Mouse (Mus musculus) neural tube, embryonic 12.5 days (tissue): ENCODE measurements around the gene Dhrs9. TPM values are rescaled to one million over a fixed set of nuclear protein-coding genes. Genes with fewer than 3 reads are reported as not detected.
"Not testable (repeated sequence)": the region's sequence is repeated elsewhere in the genome, so short reads cannot be mapped to it uniquely, and the experiment has no call there.

ENCODE experiments used
- ATAC-seq: fragments of 200-750 bp; cut with Nextera tagmentation; 2 replicates; pipeline ENCODE4 v1.8.0; 2017; ENCODE audit warnings: low read depth, mild to moderate bottlenecking, moderate TSS enrichment, moderate library complexity; ENCODE audit not compliant: low FRiP score
- H3K27ac ChIP-seq: fragments of 300-500 bp; sonication (generic); 2 replicates; pipeline ENCODE4 v1.5.1; 2016
- H3K27me3 ChIP-seq: fragments of 300-500 bp; sonication (generic); replicated peaks from 2 replicates; pipeline ENCODE4 v1.6.1; 2016; ENCODE audit warnings: mild to moderate bottlenecking
- H3K36me3 ChIP-seq: fragments of 300-500 bp; sonication (generic); 2 replicates; pipeline ENCODE4 v1.6.1; 2016; ENCODE audit warnings: mild to moderate bottlenecking
- H3K4me1 ChIP-seq: fragments of 300-500 bp; sonication (generic); 2 replicates; pipeline ENCODE4 v1.6.1; 2016
- H3K4me2 ChIP-seq: fragments of 300-500 bp; sonication (generic); replicated peaks from 2 replicates; pipeline ENCODE4 v1.6.1; 2016; ENCODE audit warnings: mild to moderate bottlenecking
- H3K4me3 ChIP-seq: fragments of 300-500 bp; sonication (generic); 2 replicates; pipeline ENCODE4 v1.5.1; 2016
- H3K9ac ChIP-seq: fragments of 300-500 bp; sonication (generic); 2 replicates; pipeline ENCODE4 v1.6.1; 2016; ENCODE audit warnings: mild to moderate bottlenecking
- H3K9me3 ChIP-seq: fragments of 300-500 bp; sonication (generic); 2 replicates; pipeline ENCODE4 v1.6.1; 2016; ENCODE audit warnings: mild to moderate bottlenecking
- WGBS: fragments of 180-500 bp; shearing (Covaris S2); methylation state at CpG from one replicate; pipeline ENCODE4 v1.1.7; 2016; 5-methylcytosine and 5-hydroxymethylcytosine counted together
- polyA plus RNA-seq: library from polyadenylated mRNA; unstranded; fragments of >200 nt; fragmentation: Nextera tagmentation; extraction: Ambion mirVana; gene quantifications from 2 replicates; pipeline ENCODE4 v1.2.1, GENCODE M21; 2016

Dhrs9 gene
- not detected in 2 replicates for polyA plus RNA-seq

DNA sequence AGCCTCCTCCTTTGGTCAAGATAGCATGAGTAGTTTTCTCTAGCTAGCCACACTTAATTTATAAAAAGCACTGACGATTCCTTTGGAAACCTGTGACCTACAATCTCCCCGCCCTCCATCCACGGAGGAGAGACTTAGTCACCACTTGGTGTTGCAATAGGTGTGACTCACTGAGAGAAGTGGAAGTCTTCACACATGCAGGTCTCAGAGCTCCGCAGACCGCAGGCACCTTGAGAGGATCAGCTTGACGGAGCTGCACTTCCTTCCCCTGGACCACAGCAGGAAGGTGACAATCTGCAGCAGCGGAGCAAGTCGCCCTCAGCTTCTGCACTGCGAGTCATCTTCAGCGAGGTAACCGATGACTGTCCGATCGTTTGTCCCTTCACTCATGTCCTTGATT is at the start of gene Dhrs9:
Gene Dhrs9 (plus strand): TSS at position 165 of the 400 bp plus-strand sequence.
- Histone ChIP-seq H3K4me1 (no peaks in the 10 kb centered on the region), H3K27ac (no peak within 1 kb of the TSS), H3K9ac (no peak within 1 kb of the TSS), H3K27me3 (no peaks in the 10 kb centered on the region), H3K4me3 (no peak within 1 kb of the TSS), H3K4me2 (no peak within 1 kb of the TSS), H3K9me3 (no peaks in the 10 kb centered on the region), H3K36me3 (no peaks in the 10 kb centered on the region)
- 83% methylated on average over 13 of the region's 13 CpGs for WGBS
- ATAC-seq, result no peak

DNA sequence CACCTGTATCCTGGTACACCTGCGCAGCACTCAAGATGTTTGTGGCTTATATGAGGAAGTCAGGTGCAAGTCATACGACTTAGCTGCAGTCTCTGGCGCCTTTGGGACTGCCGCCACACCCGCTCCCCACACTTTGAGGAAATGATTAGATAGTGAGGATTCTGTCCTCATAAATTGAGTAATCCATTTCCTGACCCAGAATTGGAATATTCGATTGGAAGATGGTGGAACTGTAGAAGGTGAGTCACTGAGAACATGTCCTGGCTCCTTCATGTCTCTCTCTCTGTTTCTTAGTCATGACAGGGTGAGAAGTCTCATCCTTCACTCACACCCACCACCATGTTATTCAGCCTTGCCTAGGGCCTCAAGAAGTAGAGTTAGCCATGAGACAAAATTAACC is 48.7 kb upstream of the Dhrs9 start:
- WGBS, result 95% methylated on average over 6 of the region's 6 CpGs
- not testable (repeated sequence) for H3K9me3 ChIP-seq, H3K36me3 ChIP-seq, H3K9ac ChIP-seq, H3K4me2 ChIP-seq, H3K4me1 ChIP-seq, ATAC-seq, H3K4me3 ChIP-seq, H3K27me3 ChIP-seq, H3K27ac ChIP-seq

DNA sequence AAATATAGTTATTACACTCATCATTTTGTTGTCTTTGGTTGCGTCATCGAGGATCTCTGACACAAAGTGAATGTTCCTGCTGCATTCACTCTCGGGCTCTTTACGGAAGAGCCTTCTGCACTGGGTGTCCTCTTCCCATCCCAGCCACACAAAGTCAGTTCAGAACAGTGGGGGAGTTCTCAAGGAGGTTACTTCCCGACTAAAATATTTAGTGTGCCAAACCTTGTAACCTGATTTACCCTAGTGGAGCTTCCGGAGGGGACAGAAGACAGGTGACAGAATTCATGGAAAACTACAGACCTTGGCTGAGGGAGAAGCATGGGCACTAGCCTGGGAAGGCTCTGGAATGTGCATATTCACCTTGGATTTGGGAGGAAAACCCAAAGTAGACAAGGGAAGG is 38.7 kb upstream of the Dhrs9 start:
- Histone ChIP-seq H3K4me3 (no peak overlapping the region), H3K9me3 (no peaks in the 10 kb centered on the region), H3K4me1 (no peaks in the 10 kb centered on the region), H3K4me2 (no peak overlapping the region), H3K9ac (no peak overlapping the region), H3K36me3 (no peaks in the 10 kb centered on the region), H3K27me3 (no peaks in the 10 kb centered on the region), H3K27ac (no peak overlapping the region)
- no peak for ATAC-seq
- 91% methylated on average over 6 of the region's 6 CpGs for WGBS

DNA sequence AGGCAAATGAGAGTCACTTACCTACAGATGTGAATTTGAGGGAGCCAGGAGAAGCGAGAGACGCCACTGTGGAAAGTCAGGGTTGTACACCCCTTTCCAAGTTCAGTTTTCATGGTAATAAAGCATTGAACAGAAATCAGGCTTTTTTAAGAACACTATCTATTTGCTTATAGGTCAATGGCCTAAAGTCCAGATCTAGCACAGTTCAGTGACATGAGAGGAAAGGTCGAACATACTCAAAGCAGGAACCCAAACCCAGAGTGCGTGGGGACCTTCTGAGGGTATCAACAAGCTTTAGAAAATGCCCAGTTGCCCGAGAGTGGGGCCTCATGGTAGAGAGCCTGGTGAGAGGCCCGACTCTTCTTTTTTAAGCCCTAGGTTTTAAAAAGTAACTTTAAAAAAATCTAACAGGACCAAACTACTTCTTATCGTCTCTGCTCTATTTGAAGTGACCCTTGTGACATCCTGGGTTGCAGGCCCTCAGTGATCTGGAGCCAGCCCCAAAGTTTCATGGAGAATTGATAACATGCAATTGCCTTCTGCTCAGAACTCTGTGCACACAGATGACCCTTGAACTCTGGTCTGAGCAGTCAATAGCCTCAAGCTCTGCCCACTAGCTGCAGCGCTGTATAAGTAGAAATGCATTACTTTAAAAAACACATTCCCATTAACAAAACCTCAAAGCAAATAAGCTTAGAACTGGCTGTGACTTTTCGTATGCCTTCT is 37.6 kb upstream of the Dhrs9 start, which contains the start of gene Abcb11:
Gene Abcb11 (minus strand): TSS at position 121 of the 726 bp plus-strand sequence.
- no peaks in the 10 kb centered on the region for H3K9me3 ChIP-seq
- H3K4me3 ChIP-seq, result no peak within 1 kb of the TSS
- H3K4me2 ChIP-seq, result no peak within 1 kb of the TSS
- H3K27me3 ChIP-seq, result no peaks in the 10 kb centered on the region
- H3K36me3 ChIP-seq, result no peaks in the 10 kb centered on the region
- no peak for ATAC-seq
- no peak within 1 kb of the TSS for H3K9ac ChIP-seq
- H3K4me1 ChIP-seq, result no peaks in the 10 kb centered on the region
- WGBS, result 89% methylated on average over 9 of the region's 9 CpGs
- no peak within 1 kb of the TSS for H3K27ac ChIP-seq

DNA sequence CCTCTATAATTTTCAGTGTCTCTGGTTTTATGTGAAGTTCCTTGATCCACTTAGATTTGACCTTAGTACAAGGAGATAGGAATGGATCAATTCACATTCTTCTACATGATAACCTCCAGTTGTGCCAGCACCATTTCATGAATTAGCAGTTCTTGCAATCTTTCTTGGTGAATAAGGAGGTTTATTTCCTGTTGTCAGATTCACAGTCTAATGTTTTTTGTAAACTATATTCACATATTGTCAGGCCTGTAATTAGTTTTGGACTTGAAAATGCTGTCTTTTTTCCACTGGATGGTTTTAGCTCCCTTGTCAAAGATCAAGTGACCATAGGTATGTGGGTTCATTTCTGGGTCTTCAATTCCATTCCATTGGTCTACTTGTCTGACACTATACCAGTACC is 24.8 kb upstream of the Dhrs9 start:
- peak; percentile 100 for ATAC-seq
- H3K4me2 ChIP-seq, H3K4me1 ChIP-seq, H3K27ac ChIP-seq, H3K9ac ChIP-seq, H3K4me3 ChIP-seq, H3K9me3 ChIP-seq, H3K36me3 ChIP-seq, H3K27me3 ChIP-seq: not testable (repeated sequence)

DNA sequence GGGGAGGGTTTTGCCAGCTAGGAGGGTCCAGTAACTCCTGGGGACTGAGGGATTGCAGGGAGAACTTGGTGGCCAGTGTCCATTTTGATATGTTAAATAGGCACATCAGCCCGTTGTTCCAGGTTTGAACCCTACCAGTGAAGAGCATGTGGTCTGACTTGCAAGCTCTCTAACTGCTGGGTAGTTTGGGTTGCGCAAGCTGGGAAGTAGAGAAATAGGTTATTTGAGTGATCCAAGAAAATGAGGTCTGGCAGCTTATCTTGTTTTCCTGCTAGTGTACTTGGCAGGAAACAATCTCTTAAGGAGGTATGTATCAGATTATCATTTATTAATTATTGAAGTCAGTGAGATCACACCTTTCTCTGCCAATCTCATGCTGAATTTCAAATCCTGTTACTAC is 15.4 kb upstream of the Dhrs9 start:
- ATAC-seq, result no peak
- H3K27ac ChIP-seq, result no peak overlapping the region
- H3K4me2 ChIP-seq, result no peak overlapping the region
- no peaks in the 10 kb centered on the region for H3K4me1 ChIP-seq
- no peak overlapping the region for H3K4me3 ChIP-seq
- H3K9ac ChIP-seq, result no peak overlapping the region
- H3K27me3 ChIP-seq, result no peaks in the 10 kb centered on the region
- H3K36me3 ChIP-seq, result no peaks in the 10 kb centered on the region
- 85% methylated on average over 2 of the region's 2 CpGs for WGBS
- no peaks in the 10 kb centered on the region for H3K9me3 ChIP-seq

DNA sequence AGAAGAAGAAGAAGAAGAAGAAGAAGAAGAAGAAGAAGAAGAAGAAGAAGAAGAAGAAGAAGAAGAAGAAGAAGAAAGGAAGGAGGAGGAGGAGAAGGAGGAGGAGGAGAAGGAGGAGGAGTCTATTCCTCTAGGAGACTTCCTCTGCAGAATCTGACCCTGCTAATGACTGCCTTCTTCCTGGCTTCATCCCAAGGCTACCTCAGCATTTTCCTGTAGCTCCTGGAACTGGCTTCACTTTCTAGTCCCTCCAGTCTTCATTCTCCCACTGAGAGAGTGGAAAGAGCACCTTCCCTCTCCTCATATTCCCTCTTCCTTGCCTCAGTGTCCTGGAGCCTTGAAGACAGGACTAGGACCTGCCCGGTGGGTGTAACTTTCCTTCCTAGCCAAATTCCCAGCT is 15.0 kb upstream of the Dhrs9 start:
- no peaks in the 10 kb centered on the region for H3K36me3 ChIP-seq
- no peak overlapping the region for H3K4me3 ChIP-seq
- WGBS, result 92% methylated on average over 1 of the region's 1 CpGs
- no peaks in the 10 kb centered on the region for H3K9me3 ChIP-seq
- H3K27ac ChIP-seq, result no peak overlapping the region
- ATAC-seq, result no peak
- H3K27me3 ChIP-seq, result no peaks in the 10 kb centered on the region
- no peaks in the 10 kb centered on the region for H3K4me1 ChIP-seq
- H3K9ac ChIP-seq, result no peak overlapping the region
- no peak overlapping the region for H3K4me2 ChIP-seq

DNA sequence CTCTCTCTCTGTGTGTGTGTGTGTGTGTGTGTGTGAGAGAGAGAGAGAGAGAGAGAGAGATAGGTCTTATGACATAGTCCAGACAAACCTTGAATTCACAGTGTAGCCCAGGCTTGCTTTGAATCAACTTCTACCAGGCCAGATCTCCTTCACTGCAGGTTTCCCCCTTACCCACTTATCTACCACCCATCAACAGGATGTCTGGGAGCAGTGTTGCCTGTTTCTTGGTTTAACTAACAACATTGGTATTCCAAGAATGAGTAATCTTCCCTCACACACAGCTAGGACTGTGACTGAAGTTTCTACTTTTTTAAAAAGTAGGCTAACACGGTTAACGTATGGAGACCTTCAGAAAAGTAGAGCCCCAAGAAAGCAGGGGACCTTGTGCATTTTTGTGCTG is 3.5 kb upstream of the Dhrs9 start:
- ATAC-seq, result no peak
- 89% methylated on average over 2 of the region's 2 CpGs for WGBS
- no peaks in the 10 kb centered on the region for H3K27me3 ChIP-seq
- no peak overlapping the region for H3K4me3 ChIP-seq
- H3K4me2 ChIP-seq, result no peak overlapping the region
- no peak overlapping the region for H3K9ac ChIP-seq
- no peaks in the 10 kb centered on the region for H3K9me3 ChIP-seq
- no peaks in the 10 kb centered on the region for H3K4me1 ChIP-seq
- H3K36me3 ChIP-seq, result no peaks in the 10 kb centered on the region
- no peak overlapping the region for H3K27ac ChIP-seq

DNA sequence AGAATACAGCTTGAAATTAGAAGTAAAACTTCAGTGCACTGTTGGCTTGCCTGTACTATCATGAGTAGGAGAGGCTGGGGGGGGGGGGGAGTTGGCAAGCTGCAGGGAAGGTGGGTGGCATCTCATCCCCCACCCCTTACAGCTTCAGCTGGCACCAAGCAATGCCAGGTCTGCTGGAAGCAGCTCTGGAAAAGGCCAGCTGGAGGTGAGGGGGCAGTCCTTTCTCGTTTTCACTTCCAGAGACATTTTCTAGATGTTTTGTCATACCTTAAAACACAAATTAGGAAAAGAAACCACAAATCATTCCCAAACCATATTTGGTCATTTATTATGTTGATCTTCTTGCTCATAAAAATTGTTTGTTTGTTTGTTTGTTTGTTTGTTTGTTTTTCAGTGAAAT is 444 bp upstream of the Dhrs9 start:
- H3K4me2 ChIP-seq, result no peak overlapping the region
- no peak overlapping the region for H3K4me3 ChIP-seq
- H3K36me3 ChIP-seq, result no peaks in the 10 kb centered on the region
- no peak overlapping the region for H3K27ac ChIP-seq
- H3K27me3 ChIP-seq, result no peaks in the 10 kb centered on the region
- no peak overlapping the region for H3K9ac ChIP-seq
- no peak for ATAC-seq
- H3K4me1 ChIP-seq, result no peaks in the 10 kb centered on the region
- no peaks in the 10 kb centered on the region for H3K9me3 ChIP-seq
- WGBS, result 79% methylated on average over 1 of the region's 1 CpGs

DNA sequence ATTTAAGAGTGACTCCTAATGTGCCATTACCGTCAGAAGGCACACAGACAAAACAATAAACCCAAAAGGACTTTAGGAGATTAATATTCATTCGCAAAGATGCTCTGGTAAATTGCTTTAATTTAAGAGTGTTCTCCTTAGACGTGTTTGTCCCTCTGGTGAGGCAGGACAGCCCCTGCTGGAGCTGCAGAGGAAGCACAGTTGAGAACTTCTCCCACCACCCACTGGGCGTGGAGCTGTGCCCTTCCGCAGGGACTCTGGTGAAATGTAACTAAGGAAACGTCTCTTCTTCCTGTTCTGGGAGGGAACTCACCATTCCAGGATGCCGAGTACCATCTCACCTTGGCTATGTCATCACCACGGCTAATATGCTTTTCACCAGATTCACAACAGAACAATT is 1.5 kb downstream of the Dhrs9 start:
- no peak overlapping the region for H3K9ac ChIP-seq
- no peaks in the 10 kb centered on the region for H3K4me1 ChIP-seq
- no peak overlapping the region for H3K27ac ChIP-seq
- no peak overlapping the region for H3K4me3 ChIP-seq
- 49% methylated on average over 8 of the region's 8 CpGs for WGBS
- H3K4me2 ChIP-seq, result no peak overlapping the region
- no peak for ATAC-seq
- H3K9me3 ChIP-seq, result no peaks in the 10 kb centered on the region
- H3K36me3 ChIP-seq, result no peaks in the 10 kb centered on the region
- no peaks in the 10 kb centered on the region for H3K27me3 ChIP-seq

DNA sequence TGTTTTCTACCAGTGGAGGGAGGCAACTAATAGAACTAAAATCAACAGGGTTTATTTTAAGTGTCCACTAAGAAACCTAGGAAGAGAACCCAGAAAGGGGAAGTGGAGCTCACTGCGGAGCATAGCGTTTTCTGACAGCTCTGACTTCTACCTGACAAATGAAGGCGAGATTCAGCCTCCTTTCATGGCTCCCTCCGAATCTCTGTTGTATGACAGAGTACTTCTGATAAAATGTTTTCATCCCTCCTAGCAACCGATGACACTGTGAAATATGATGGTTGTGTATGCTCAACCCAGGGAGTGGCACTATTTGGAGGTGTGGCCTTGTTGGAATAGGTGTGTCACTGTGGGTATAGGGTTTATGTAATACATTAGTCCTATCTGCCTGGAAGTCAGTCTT is 2.6 kb downstream of the Dhrs9 start:
- no peak for ATAC-seq
- H3K36me3 ChIP-seq, result no peaks in the 10 kb centered on the region
- 90% methylated on average over 5 of the region's 5 CpGs for WGBS
- no peaks in the 10 kb centered on the region for H3K9me3 ChIP-seq
- H3K9ac ChIP-seq, result no peak overlapping the region
- no peak overlapping the region for H3K4me3 ChIP-seq
- no peaks in the 10 kb centered on the region for H3K4me1 ChIP-seq
- H3K27me3 ChIP-seq, result no peaks in the 10 kb centered on the region
- H3K4me2 ChIP-seq, result no peak overlapping the region
- H3K27ac ChIP-seq, result no peak overlapping the region

DNA sequence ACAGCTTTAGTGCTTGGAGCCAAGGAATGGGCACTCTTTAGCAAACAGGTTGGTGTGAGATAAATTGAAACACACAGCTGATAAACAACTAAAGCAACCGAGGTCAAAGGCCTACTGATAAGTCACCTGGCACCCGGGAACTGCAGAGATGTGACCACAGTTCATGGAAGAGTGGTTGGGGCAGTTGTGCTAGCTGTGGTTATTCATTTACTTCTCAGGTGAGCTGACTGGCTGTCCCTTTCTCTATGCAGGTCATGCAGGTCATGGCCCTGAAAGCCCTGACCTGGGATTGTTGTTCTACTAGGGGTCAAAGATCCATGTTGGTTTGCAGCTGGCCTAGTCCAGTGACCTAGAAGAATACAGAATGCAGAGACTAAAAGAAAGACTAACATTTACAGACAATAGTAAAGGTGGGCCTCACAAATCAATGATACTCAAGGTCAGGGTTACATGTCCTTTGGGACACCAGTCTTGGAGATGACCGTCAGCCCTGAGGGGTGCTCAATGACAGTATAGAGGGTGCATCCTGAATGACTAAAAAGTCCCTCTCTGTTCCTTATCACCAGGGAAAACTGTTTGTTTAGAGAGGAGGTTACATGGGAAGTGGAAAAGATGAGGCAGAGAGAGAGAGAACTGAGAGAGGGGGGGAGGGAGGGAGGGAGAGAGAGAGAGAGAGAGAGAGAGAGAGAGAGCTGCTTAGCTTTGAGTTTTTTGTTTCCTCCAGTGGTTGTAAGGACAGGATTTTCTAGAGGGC is 6.0 kb downstream of the Dhrs9 start:
- ATAC-seq, result no peak
- WGBS, result 88% methylated on average over 3 of the region's 3 CpGs

DNA sequence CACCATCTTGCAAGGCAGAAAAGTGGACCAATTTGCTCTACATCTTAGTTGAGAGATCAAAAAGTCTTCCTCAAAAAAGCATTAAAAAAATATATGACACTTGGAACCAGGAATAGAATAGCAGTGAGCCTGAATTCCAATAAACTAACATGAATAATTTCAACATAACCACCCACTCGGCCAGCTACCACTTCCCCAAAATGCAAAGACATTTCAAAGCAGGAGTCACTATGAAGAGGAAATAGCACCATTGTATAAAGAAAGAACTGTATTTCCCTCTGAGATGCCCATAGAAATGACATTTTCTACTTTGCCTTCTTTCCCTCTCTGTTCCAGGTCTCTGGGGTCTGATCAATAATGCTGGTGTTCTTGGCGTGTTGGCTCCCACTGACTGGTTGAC is 13.7 kb downstream of the Dhrs9 start:
- H3K9ac ChIP-seq, result no peak overlapping the region
- no peaks in the 10 kb centered on the region for H3K4me1 ChIP-seq
- ATAC-seq, result no peak
- no peaks in the 10 kb centered on the region for H3K9me3 ChIP-seq
- 92% methylated on average over 2 of the region's 2 CpGs for WGBS
- H3K4me3 ChIP-seq, result no peak overlapping the region
- H3K27ac ChIP-seq, result no peak overlapping the region
- H3K27me3 ChIP-seq, result no peaks in the 10 kb centered on the region
- H3K36me3 ChIP-seq, result no peaks in the 10 kb centered on the region
- no peak overlapping the region for H3K4me2 ChIP-seq

More for the DNA sequence above, 6.0 kb downstream of the Dhrs9 start:
- Histone ChIP-seq H3K4me1 (no peaks in the 10 kb centered on the region), H3K36me3 (no peaks in the 10 kb centered on the region), H3K4me2 (no peak overlapping the region), H3K27ac (no peak overlapping the region), H3K4me3 (no peak overlapping the region), H3K27me3 (no peaks in the 10 kb centered on the region), H3K9ac (no peak overlapping the region), H3K9me3 (no peaks in the 10 kb centered on the region)
